Mouse (Mus musculus): ENCODE measurements around the gene Rasgef1b.

Rasgef1b gene

GRCm38 (mm10) chr5:99496931-99497782, 231.7 kb downstream of the Rasgef1b start:
- in situ Hi-C loops (cut with MboI, MseI), result loop anchor here (10.0 kb wide), 1 partner anchor 252 kb away; no protein-coding TSS in a partner anchor

- in situ Hi-C loops (cut with MboI, MseI), result loop anchor here (10.0 kb wide), 1 partner anchor 251 kb away; no protein-coding TSS in a partner anchor
Observed at GRCm38 (mm10) chr5:99496157-99496453, 232.8 kb downstream of the Rasgef1b start.

- in situ Hi-C loops (cut with MboI, MseI), result loop anchor here (10.0 kb wide), 1 partner anchor 251 kb away; no protein-coding TSS in a partner anchor
Observed at GRCm38 (mm10) chr5:99495354-99496156, 233.3 kb downstream of the Rasgef1b start.

- in situ Hi-C loops (cut with MboI, MseI), result loop anchor here (10.0 kb wide), 1 partner anchor 249 kb away; no protein-coding TSS in a partner anchor
Observed at GRCm38 (mm10) chr5:99493861-99494260, 235.0 kb downstream of the Rasgef1b start.

- in situ Hi-C loops (cut with MboI, MseI), result loop anchor here (10.0 kb wide), 1 partner anchor 248 kb away; no protein-coding TSS in a partner anchor
Observed at GRCm38 (mm10) chr5:99493017-99493416, 235.8 kb downstream of the Rasgef1b start.

- in situ Hi-C loops (cut with MboI, MseI), result no loop called here
Observed at GRCm38 (mm10) chr5:99488479-99489158, 240.2 kb downstream of the Rasgef1b start.

- in situ Hi-C loops (cut with MboI, MseI), result no loop called here
Observed at GRCm38 (mm10) chr5:99487009-99487858, 241.6 kb downstream of the Rasgef1b start.

GRCm38 (mm10) chr5:99483162-99483561, 245.7 kb downstream of the Rasgef1b start:
- in situ Hi-C loops (cut with MboI, MseI), result no loop called here

- in situ Hi-C loops (cut with MboI, MseI), result no loop called here
Observed at GRCm38 (mm10) chr5:99482524-99482923, 246.3 kb downstream of the Rasgef1b start.

GRCm38 (mm10) chr5:99482016-99482415, 246.8 kb downstream of the Rasgef1b start:
- in situ Hi-C loops (cut with MboI, MseI), result no loop called here

GRCm38 (mm10) chr5:99480078-99481031, 248.5 kb downstream of the Rasgef1b start:
- in situ Hi-C loops (cut with MboI, MseI), result no loop called here

GRCm38 (mm10) chr5:99479263-99480077, 249.4 kb downstream of the Rasgef1b start:
- in situ Hi-C loops (cut with MboI, MseI), result no loop called here

GRCm38 (mm10) chr5:99478716-99479115, 250.1 kb downstream of the Rasgef1b start:
- in situ Hi-C loops (cut with MboI, MseI), result no loop called here

- in situ Hi-C loops (cut with MboI, MseI), result no loop called here
Observed at GRCm38 (mm10) chr5:99477420-99477815, 251.4 kb downstream of the Rasgef1b start.

GRCm38 (mm10) chr5:99476640-99477419, 252.0 kb downstream of the Rasgef1b start:
- in situ Hi-C loops (cut with MboI, MseI), result no loop called here

GRCm38 (mm10) chr5:99472607-99473335, 256.1 kb downstream of the Rasgef1b start:
- in situ Hi-C loops (cut with MboI, MseI), result no loop called here

GRCm38 (mm10) chr5:99471790-99472189, 257.1 kb downstream of the Rasgef1b start:
- in situ Hi-C loops (cut with MboI, MseI), result no loop called here

Data from T-helper 1 cell (primary cell).